Mouse (Mus musculus) brain, embryonic 18.5 days (tissue): Measurements from ENCODE around the gene Coa7.

ENCODE experiments used
- DNase-seq: peaks from one replicate; pipeline ENCODE4 v3.0.0-alpha.2; 2012; ENCODE audit warnings: low read depth, low spot score

The Coa7 gene

DNA sequence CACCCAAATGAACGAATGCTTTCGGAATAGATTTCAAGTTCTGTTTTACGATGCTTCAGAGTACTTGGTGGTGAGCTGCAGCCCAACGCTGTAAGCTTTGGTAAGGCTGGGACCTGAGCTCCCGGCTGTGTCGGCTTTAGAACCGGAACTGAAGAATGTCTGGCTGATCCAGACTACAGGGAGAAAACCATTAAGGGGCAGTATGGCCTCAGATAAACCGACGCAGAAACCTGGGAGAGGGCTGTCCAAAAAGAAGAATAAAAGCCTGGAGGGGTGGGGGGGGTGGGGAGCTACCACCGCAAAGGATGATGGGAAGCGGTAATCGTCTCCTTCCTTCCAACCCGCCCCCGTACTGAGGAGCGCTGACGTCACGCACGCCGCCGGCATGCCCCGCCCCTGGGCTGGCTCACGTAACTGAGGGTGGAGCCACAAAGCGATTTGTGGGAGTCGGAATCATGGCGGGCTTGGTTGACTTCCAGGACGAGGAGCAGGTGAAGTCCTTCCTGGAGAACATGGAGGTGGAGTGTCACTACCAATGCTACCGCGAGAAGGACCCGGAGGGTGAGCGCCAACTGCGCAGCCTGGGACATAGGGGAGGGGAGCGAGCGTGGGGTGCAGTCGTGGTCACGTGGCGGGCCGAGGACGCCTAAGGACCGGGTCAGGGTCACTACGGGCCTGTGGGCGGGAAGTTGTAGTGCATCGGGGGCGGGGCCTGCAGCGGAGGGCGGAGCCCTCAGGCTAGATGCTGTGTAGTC, at the start of gene Coa7:
Coa7 (plus strand) TSS at position 411 of the 755 bp plus-strand sequence.
- DNase-seq = peak; percentile 94

DNA sequence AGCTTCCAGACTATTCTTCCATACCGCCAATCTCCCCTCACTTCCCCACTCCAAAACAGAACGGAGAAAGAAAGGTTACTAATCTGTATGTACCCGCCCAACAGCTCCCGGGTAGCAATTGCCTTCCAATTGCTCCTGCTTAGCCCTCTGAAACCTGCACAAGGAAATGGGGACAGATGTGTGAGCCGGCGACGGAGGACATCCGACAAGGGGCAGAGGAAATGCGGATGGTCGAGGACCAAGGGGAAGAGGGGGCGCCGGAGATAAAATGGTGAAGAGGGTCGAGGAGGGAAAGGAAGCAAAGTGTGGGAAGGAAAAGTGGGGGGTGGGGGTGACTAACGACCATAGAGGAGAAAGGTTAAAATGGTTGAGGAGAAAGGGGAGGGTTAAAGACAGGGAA, 27.7 kb upstream of the Coa7 start:
- DNase-seq = no peak

DNA sequence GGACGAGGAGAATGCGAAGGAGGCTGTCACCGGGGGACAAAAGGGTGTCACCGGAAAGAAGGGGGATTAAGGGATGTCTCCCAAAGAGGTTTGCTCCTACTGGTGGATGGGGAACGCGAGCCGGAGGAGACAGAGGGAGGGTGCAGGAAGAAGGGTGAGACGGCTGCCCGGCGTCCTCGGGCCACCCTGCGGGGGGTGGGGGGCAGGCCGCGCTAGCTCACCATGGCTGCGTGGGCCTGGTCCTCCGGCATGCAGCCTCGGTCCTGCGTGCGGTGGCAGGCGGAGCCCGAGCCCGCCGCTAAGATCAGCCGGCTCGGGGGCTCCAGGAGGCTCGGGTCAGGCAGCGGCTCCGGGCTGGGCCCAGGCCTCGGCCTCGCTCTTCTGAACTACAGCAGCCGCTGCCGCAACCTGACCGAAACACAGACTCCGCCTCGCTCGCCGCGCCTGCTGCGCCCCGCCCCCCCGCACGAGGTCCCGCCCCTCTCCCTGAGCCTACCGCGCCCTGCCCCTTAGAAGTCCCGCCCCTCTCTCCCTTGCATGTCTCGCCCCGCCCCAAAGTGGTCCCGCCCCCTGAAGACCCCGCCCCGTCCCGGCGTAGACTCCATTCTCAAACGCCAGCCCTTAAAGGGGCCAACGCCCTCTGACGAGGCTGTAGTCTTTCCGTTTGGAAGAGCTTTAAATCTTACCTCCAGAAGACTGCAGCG, 27.1 kb upstream of the Coa7 start, which contains the start of gene Zyg11b:
Zyg11b (minus strand) TSS at position 427 of the 704 bp plus-strand sequence.
- peak; percentile 85 for DNase-seq

GRCm38 (mm10) chr4:108302296-108302890, 25.5 kb upstream of the Coa7 start:
- DNase-seq = no peak

GRCm38 (mm10) chr4:108310706-108311105, 17.2 kb upstream of the Coa7 start:
- no peak for DNase-seq

- no peak for DNase-seq
Measured at GRCm38 (mm10) chr4:108314041-108314440, 13.9 kb upstream of the Coa7 start.

GRCm38 (mm10) chr4:108317656-108318605, 10.0 kb upstream of the Coa7 start:
- DNase-seq = no peak

- DNase-seq = no peak
Measured at GRCm38 (mm10) chr4:108318649-108319615, 9.0 kb upstream of the Coa7 start.

- DNase-seq = no peak
Measured at GRCm38 (mm10) chr4:108319747-108320146, 8.2 kb upstream of the Coa7 start.

GRCm38 (mm10) chr4:108320627-108321380, 7.1 kb upstream of the Coa7 start:
- no peak for DNase-seq

GRCm38 (mm10) chr4:108323588-108323987, 4.4 kb upstream of the Coa7 start:
- DNase-seq = no peak

DNA sequence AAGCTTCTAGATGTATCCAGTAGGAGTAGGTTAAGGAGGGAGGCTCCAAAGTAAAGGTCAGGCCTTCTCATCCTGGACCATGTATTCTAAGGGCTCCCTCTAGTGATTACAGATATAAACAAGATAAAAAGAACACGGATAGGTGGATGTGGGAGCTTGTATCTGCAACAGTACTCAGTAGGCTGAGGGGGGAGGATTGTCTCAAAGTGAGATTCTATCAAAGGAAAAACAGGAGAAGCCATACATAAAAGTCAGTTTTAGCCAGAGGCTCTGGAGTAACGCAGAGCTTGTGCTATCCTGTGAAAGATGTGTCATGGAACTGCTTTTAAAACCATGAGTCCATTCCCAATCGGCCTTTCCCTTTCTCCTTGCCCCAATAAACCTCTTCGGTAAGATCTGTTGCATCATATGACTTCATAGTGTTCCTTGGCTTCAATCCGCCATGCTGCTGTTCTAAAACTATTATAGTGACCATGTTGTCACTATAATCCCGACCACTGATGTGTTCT, 815 bp upstream of the Coa7 start:
- DNase-seq = peak; percentile 50

- no peak for DNase-seq
Measured at GRCm38 (mm10) chr4:108329840-108330239, 1.9 kb downstream of the Coa7 start.

GRCm38 (mm10) chr4:108332041-108332440, 4.1 kb downstream of the Coa7 start:
- DNase-seq = no peak

GRCm38 (mm10) chr4:108335413-108335812, 7.5 kb downstream of the Coa7 start:
- DNase-seq = no peak

- no peak for DNase-seq
Measured at GRCm38 (mm10) chr4:108336765-108337164, 8.8 kb downstream of the Coa7 start.

- DNase-seq = no peak
Measured at GRCm38 (mm10) chr4:108337817-108338216, 9.9 kb downstream of the Coa7 start.

DNA sequence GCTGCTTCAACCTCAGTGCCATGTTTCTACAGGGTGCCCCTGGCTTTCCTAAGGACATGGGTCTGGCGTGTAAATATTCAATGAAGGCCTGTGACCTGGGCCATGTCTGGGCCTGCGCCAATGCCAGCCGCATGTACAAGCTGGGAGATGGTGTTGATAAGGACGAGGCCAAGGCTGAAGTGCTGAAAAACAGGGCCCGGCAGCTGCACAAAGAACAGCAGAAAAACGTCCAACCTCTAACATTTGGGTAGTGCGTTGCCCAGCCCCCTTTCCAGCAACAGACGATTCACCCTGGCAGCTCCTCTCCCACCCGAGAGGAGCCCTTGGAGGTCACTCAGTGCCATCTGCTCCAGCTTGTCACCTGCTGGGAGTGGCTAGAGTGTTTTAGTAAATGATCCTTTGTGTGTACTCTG, 10.4 kb downstream of the Coa7 start:
- DNase-seq = no peak

DNA sequence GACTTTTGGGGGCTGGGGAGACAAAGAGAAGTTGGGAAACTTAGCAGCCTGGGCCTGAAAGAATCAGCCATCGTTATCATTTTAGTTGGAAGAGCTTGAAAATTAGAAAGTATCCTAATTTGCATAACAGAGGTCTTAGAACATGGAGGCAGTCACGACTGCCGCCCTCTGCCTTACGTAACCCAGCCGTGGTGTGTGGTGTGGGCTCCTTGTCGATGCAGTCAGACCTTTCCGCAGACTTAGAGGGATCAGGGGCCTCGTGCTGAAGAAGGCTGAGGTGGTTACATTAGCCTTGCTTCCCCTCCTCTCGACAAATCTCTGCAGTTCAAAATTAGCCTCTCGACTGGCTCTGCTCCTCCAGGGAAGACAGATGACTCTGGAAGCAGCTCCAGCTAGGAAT, 10.9 kb downstream of the Coa7 start:
- DNase-seq = no peak
